Mouse (Mus musculus): ENCODE data around the gene Gm13277.
"Not testable (repeated sequence)": the region's sequence is repeated elsewhere in the genome, so short reads cannot be mapped to it uniquely, and the experiment has no call there.

Gm13277 gene

GRCm38 (mm10) chr4:88788402-88788801 lies at the start of gene Gm13277:
Gm13277 (plus strand) TSS chr4:88788632.
- DNase-seq (ENCODE audit: low spot score) = peak; percentile 77

- no peak for DNase-seq (ENCODE audit: low spot score)
Observed at GRCm38 (mm10) chr4:88739036-88739435, 49.4 kb upstream of the Gm13277 start.

- no peak for DNase-seq (ENCODE audit: low spot score)
Observed at GRCm38 (mm10) chr4:88741426-88741825, 47.0 kb upstream of the Gm13277 start.

- DNase-seq (ENCODE audit: low spot score) = no peak
Observed at GRCm38 (mm10) chr4:88742771-88743371, 45.6 kb upstream of the Gm13277 start.

GRCm38 (mm10) chr4:88744207-88744606 lies 44.2 kb upstream of the Gm13277 start:
- no peak for DNase-seq (ENCODE audit: low spot score)

GRCm38 (mm10) chr4:88749926-88750325 lies 38.5 kb upstream of the Gm13277 start:
- no peak for DNase-seq (ENCODE audit: low spot score)

GRCm38 (mm10) chr4:88754818-88755340 lies 33.6 kb upstream of the Gm13277 start, which contains the start of gene Gm13271:
Gm13271 (plus strand) TSS chr4:88754868.
- peak; percentile 39 for DNase-seq (ENCODE audit: low spot score)

- DNase-seq (ENCODE audit: low spot score) = not testable (repeated sequence)
Observed at GRCm38 (mm10) chr4:88756581-88757513, 31.6 kb upstream of the Gm13277 start.

- DNase-seq (ENCODE audit: low spot score) = peak; percentile 88
Observed at GRCm38 (mm10) chr4:88757628-88758031, 30.8 kb upstream of the Gm13277 start.

GRCm38 (mm10) chr4:88758751-88759150 lies 29.7 kb upstream of the Gm13277 start:
- DNase-seq (ENCODE audit: low spot score) = not testable (repeated sequence)

- DNase-seq (ENCODE audit: low spot score) = not testable (repeated sequence)
Observed at GRCm38 (mm10) chr4:88759610-88760268, 28.7 kb upstream of the Gm13277 start, which contains the start of gene Gm13283. Gm13283 (plus strand) TSS chr4:88760119.

- peak; percentile 85 for DNase-seq (ENCODE audit: low spot score)
Observed at GRCm38 (mm10) chr4:88760431-88760830, 28.0 kb upstream of the Gm13277 start.

GRCm38 (mm10) chr4:88761776-88762175 lies 26.7 kb upstream of the Gm13277 start:
- DNase-seq (ENCODE audit: low spot score) = peak; percentile 47

GRCm38 (mm10) chr4:88762341-88762740 lies 26.1 kb upstream of the Gm13277 start:
- DNase-seq (ENCODE audit: low spot score) = not testable (repeated sequence)

- DNase-seq (ENCODE audit: low spot score) = peak; percentile 62
Observed at GRCm38 (mm10) chr4:88763384-88764018, 24.9 kb upstream of the Gm13277 start.

GRCm38 (mm10) chr4:88773534-88773933 lies 14.9 kb upstream of the Gm13277 start, which contains the start of gene Gm13290:
Gm13290 (plus strand) TSS chr4:88773834.
- not testable (repeated sequence) for DNase-seq (ENCODE audit: low spot score)

- DNase-seq (ENCODE audit: low spot score) = not testable (repeated sequence)
Observed at GRCm38 (mm10) chr4:88776622-88777021, 11.8 kb upstream of the Gm13277 start, which contains the start of gene Gm13289. Gm13289 (plus strand) TSS chr4:88776922.

GRCm38 (mm10) chr4:88779550-88779949 lies 8.9 kb upstream of the Gm13277 start, which contains the start of gene Gm13272:
Gm13272 (plus strand) TSS chr4:88779850.
- not testable (repeated sequence) for DNase-seq (ENCODE audit: low spot score)

- DNase-seq (ENCODE audit: low spot score) = not testable (repeated sequence)
Observed at GRCm38 (mm10) chr4:88780320-88780719, 8.1 kb upstream of the Gm13277 start.

GRCm38 (mm10) chr4:88781831-88782230 lies 6.6 kb upstream of the Gm13277 start, which contains the start of gene Ifnz:
Ifnz (plus strand) TSS chr4:88782131.
- not testable (repeated sequence) for DNase-seq (ENCODE audit: low spot score)

GRCm38 (mm10) chr4:88782335-88782734 lies 6.1 kb upstream of the Gm13277 start:
- DNase-seq (ENCODE audit: low spot score) = not testable (repeated sequence)

Measured in lung, postnatal 25 days (tissue).